Mouse (Mus musculus): ENCODE measurements at regions not wholly inside any gene's neighbourhood (a gene's known extent, or its start where the extent isn't known, plus 50 kb on each side); places are given as distances from the start of the nearest gene placed in this dataset.

DNA sequence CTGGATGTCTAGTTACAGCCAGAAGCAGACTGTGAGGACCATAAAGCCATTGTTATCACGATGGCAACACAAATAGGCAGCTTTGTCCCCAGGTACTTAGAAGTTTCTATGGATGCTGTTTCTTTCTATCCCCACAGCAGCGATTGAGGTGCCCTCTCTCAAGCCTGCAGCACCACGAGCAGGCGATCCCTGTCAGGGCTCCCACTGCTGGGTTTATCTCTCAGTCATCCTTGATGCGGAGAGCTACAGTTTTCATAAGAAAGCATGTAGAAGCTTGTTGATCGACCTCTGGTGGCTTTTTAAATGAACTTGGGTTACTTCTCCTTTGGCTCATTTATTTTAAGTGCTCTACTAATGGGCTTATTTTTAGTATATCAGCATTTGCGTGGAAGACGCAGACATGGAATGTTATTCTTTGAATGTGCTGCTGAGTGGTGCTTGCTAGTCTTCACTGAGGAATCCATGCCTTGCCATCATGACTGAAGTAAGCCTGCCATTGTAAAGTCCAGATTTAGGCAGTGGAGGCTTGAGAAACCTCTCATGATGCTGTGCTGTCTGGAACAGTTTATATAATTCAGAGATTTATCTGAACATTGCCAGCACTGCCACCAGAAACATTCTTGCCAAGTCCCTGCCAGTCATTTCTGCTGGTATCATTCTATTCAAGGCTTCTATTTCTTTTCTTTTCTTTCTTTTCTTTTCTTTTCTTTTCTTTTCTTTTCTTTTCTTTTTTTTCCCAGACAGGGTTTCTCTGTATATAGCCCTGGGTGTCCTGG, 161.0 kb downstream of the Cxcl12 start:
- H3K27ac ChIP-seq (ENCODE audit: low read length) = no peak overlapping the region
- H3K9me3 ChIP-seq (ENCODE audit: low read length) = no peaks in the 10 kb centered on the region
- H3K27me3 ChIP-seq (ENCODE audit: insufficient read depth, low read length) = no peaks in the 10 kb centered on the region
- no peak overlapping the region for H3K4me2 ChIP-seq (replicated peaks; ENCODE audit: low read depth, low read length)
- H3K4me3 ChIP-seq (ENCODE audit: low read length) = no peak overlapping the region
- H3K36me3 ChIP-seq (ENCODE audit: insufficient read depth, low read length) = no peaks in the 10 kb centered on the region
- H3K9ac ChIP-seq (replicated peaks; ENCODE audit: low read length) = no peak overlapping the region
- no peak for ATAC-seq (ENCODE audit: low FRiP score, low TSS enrichment)
- 66% methylated on average over 8 of the region's 8 CpGs for WGBS
- peaks cover 3% of the 10 kb centered on the region; the same call in 1 of the 2 replicates for H3K4me1 ChIP-seq (ENCODE audit: insufficient read depth, low read length)

DNA sequence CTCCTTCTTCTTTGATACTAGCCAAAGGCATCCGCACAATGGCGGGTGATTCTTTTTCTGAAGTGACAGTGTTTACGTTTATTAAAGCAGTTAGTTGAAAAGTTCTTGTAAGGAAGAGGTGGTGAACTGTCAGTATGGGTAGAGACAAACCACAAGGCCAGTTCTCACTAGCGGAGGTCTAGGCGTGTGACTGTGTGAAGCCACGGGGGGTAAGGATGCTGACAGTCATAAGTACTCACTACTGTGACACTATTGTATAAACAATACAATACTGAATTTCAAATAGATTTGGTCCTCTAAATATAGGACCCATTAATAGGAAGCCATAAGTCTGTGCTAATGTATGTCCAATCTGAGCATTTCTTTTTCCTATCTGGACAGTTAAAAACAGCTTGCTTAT, 161.9 kb downstream of the Cxcl12 start:
- no peak overlapping the region for H3K4me3 ChIP-seq (ENCODE audit: low read length)
- WGBS = 85% methylated on average over 6 of the region's 6 CpGs
- H3K4me2 ChIP-seq (replicated peaks; ENCODE audit: low read depth, low read length) = no peak overlapping the region
- no peaks in the 10 kb centered on the region for H3K27me3 ChIP-seq (ENCODE audit: insufficient read depth, low read length)
- H3K4me1 ChIP-seq (ENCODE audit: insufficient read depth, low read length) = peaks cover 3% of the 10 kb centered on the region; the same call in 1 of the 2 replicates
- H3K9me3 ChIP-seq (ENCODE audit: low read length) = no peaks in the 10 kb centered on the region
- H3K27ac ChIP-seq (ENCODE audit: low read length) = no peak overlapping the region
- ATAC-seq (ENCODE audit: low FRiP score, low TSS enrichment) = no peak
- no peak overlapping the region for H3K9ac ChIP-seq (replicated peaks; ENCODE audit: low read length)
- H3K36me3 ChIP-seq (ENCODE audit: insufficient read depth, low read length) = no peaks in the 10 kb centered on the region

DNA sequence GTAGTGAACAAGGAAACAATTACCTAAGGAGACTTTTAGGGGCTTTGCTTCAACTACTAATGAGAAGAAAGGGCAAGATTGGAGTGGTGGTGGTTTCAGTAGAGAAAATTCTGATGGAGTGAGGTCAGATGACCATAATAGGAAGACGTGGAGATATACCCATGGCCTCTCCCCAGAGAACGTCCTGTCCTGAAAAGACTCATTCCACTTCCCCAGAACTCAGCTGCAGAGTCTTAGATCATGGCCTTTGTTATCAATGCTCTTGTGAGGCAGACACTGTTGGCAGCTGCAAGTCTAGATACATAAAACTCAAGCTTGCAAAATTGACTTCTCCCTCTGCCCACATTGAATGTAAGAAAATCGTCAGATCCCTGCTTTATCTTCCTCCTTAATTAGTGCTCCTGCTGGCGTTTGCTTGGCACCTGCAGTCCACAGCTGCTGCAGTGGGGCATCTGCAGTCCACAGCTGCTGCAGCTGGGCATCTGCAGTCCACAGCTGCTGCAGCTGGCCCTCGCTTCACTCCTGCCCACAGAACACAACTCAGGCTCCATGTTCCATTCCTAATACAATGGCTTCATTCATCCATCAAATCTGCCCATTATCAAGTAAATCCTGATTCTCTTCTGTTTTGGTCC, 162.5 kb downstream of the Cxcl12 start:
- Histone ChIP-seq H3K4me3 (ENCODE audit: low read length) (no peak overlapping the region), H3K9ac (replicated peaks; ENCODE audit: low read length) (no peak overlapping the region), H3K27ac (ENCODE audit: low read length) (no peak overlapping the region), H3K36me3 (ENCODE audit: insufficient read depth, low read length) (no peaks in the 10 kb centered on the region), H3K9me3 (ENCODE audit: low read length) (no peaks in the 10 kb centered on the region), H3K4me2 (replicated peaks; ENCODE audit: low read depth, low read length) (no peak overlapping the region), H3K27me3 (ENCODE audit: insufficient read depth, low read length) (no peaks in the 10 kb centered on the region), H3K4me1 (ENCODE audit: insufficient read depth, low read length) (peaks cover 3% of the 10 kb centered on the region; the same call in 1 of the 2 replicates)
- no peak for ATAC-seq (ENCODE audit: low FRiP score, low TSS enrichment)
- WGBS = 60% methylated on average over 5 of the region's 5 CpGs

DNA sequence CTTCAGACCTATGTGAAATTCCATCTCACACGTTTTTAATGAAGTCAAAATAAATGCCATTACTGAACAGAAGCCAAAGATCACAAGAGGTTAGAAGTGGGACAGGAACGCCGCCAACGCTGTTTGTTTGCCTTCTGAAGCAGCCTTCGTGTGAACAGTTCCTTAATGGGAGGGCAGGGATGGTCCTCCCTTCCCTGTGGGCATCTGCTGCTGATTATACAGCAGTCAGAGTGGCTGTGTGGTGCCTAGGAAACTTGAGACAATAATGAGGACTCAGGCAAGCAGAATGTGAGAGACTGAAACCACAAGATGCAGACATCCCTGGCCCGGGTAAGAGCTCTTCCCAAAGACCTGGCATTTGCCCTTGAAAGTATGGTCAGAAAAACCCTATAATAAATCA, 164.3 kb downstream of the Cxcl12 start:
- H3K9me3 ChIP-seq (ENCODE audit: low read length) = no peaks in the 10 kb centered on the region
- no peak for ATAC-seq (ENCODE audit: low FRiP score, low TSS enrichment)
- peaks cover 3% of the 10 kb centered on the region; the same call in 1 of the 2 replicates for H3K4me1 ChIP-seq (ENCODE audit: insufficient read depth, low read length)
- H3K27ac ChIP-seq (ENCODE audit: low read length) = no peak overlapping the region
- H3K9ac ChIP-seq (replicated peaks; ENCODE audit: low read length) = no peak overlapping the region
- no peaks in the 10 kb centered on the region for H3K36me3 ChIP-seq (ENCODE audit: insufficient read depth, low read length)
- no peak overlapping the region for H3K4me2 ChIP-seq (replicated peaks; ENCODE audit: low read depth, low read length)
- no peak overlapping the region for H3K4me3 ChIP-seq (ENCODE audit: low read length)
- H3K27me3 ChIP-seq (ENCODE audit: insufficient read depth, low read length) = no peaks in the 10 kb centered on the region
- WGBS = 13% methylated on average over 6 of the region's 6 CpGs

DNA sequence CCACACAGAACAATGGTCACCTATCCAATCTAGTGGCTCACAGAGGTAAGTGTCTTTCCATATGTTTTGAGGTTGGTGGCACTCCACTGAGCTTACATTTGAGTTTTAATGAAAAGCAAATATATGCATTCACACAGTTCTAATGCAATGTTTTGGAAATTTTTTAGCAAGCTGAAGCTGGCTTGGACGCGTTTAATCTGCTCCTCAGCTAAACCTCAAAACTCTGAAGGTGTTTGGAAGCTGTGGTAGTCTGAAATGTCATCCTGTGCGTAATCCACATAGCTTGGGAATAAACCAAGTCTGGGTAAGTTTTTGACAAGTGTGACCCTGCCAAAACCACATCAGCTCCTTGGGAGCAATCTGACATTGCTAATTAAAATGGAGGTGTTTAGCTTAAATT, 173.8 kb downstream of the Cxcl12 start:
- Histone ChIP-seq H3K27me3 (ENCODE audit: insufficient read depth, low read length) (no peaks in the 10 kb centered on the region), H3K27ac (ENCODE audit: low read length) (no peak overlapping the region), H3K4me1 (ENCODE audit: insufficient read depth, low read length) (no peaks in the 10 kb centered on the region), H3K9ac (replicated peaks; ENCODE audit: low read length) (no peak overlapping the region), H3K36me3 (ENCODE audit: insufficient read depth, low read length) (no peaks in the 10 kb centered on the region), H3K4me3 (ENCODE audit: low read length) (no peak overlapping the region), H3K4me2 (replicated peaks; ENCODE audit: low read depth, low read length) (no peak overlapping the region), H3K9me3 (ENCODE audit: low read length) (no peaks in the 10 kb centered on the region)
- 92% methylated on average over 3 of the region's 3 CpGs for WGBS
- no peak for ATAC-seq (ENCODE audit: low FRiP score, low TSS enrichment)

DNA sequence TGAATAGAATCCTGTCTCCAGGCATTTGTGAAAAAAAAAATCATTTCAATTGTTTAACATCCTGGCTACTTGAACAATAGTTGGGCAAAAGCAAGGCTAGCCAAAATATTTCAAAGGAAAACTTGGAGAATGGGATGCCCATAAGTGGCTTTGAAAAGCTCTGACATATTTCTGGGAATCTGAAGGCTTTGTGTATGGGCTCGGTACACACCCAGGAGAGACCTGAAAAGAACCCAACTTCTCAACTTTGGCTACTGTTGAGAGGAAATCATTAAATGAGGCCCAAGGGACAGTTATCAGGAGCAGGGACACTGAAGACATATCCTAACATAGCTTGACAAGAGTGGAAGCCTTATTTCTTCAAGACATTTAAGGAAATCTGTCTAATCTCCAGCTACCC, 179.0 kb downstream of the Cxcl12 start:
- 89% methylated on average over 1 of the region's 1 CpGs for WGBS
- Histone ChIP-seq H3K9ac (replicated peaks; ENCODE audit: low read length) (no peak overlapping the region), H3K27ac (ENCODE audit: low read length) (no peak overlapping the region), H3K9me3 (ENCODE audit: low read length) (no peaks in the 10 kb centered on the region), H3K36me3 (ENCODE audit: insufficient read depth, low read length) (no peaks in the 10 kb centered on the region), H3K4me3 (ENCODE audit: low read length) (no peak overlapping the region), H3K4me1 (ENCODE audit: insufficient read depth, low read length) (no peaks in the 10 kb centered on the region), H3K4me2 (replicated peaks; ENCODE audit: low read depth, low read length) (no peak overlapping the region), H3K27me3 (ENCODE audit: insufficient read depth, low read length) (no peaks in the 10 kb centered on the region)
- no peak for ATAC-seq (ENCODE audit: low FRiP score, low TSS enrichment)

DNA sequence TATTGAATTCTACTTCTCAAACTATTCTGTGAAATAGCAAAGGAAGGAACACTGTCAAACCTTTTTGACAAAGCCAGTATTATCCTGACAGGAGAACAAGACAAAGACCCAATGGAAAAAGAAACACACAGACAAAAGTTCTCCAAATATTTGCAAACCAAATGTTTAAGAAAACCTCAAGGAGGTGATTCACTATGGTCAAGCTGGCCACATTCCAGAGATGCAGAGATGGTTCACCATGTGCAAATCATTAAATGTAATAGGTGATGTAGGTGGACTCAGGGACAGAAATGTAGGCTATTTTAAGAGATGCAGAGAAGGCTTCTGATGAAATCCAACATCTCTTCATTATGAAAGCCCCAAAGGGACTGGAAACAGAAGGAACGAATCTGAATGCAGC, 183.5 kb downstream of the Cxcl12 start:
- Histone ChIP-seq H3K4me2 (replicated peaks; ENCODE audit: low read depth, low read length) (no peak overlapping the region), H3K4me3 (ENCODE audit: low read length) (no peak overlapping the region), H3K9ac (replicated peaks; ENCODE audit: low read length) (no peak overlapping the region), H3K27me3 (ENCODE audit: insufficient read depth, low read length) (no peaks in the 10 kb centered on the region), H3K4me1 (ENCODE audit: insufficient read depth, low read length) (no peaks in the 10 kb centered on the region), H3K9me3 (ENCODE audit: low read length) (no peaks in the 10 kb centered on the region), H3K27ac (ENCODE audit: low read length) (no peak overlapping the region), H3K36me3 (ENCODE audit: insufficient read depth, low read length) (no peaks in the 10 kb centered on the region)
- 78% methylated on average over 1 of the region's 1 CpGs for WGBS
- ATAC-seq (ENCODE audit: low FRiP score, low TSS enrichment) = no peak

DNA sequence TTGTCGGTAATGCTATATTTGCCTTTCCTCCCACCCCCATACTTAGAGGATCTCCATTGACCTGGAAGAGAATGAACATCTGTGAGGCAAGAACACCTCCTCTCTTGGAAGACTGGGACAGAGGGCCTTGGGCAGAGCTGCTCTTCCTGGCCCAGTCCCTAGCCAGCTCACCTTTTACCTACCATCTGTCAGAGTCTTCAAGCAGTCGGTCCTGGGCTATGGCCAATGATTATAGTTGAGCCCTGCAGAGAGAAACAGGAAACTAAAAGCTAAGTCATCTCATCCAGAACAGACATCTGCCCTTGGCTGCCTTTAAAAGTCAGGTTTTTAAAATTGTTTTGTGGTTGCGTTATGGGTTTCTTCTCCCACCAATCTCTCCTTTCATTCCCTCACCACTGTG, 184.8 kb downstream of the Cxcl12 start:
- H3K27ac ChIP-seq (ENCODE audit: low read length) = no peak overlapping the region

DNA sequence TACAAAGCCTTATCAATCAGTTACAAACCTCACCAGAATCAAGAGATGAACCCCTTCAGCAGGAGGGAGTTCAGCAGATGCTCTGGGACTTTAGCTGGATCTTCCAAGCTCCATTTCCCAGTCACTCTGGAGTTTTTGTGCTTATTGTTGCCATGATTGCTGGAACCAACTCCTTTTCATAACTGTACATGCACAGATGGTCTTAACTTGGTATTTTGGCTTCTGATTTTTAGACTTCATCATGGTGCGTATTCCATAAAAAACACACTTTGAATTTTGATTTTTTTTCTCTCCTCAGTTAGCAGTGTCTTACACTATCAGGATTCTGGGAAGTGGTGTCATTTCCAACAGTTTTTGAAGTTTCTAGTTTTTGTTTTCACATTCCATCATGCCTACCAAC, 187.8 kb downstream of the Cxcl12 start:
- Histone ChIP-seq H3K4me3 (ENCODE audit: low read length) (no peak overlapping the region), H3K4me2 (replicated peaks; ENCODE audit: low read depth, low read length) (no peak overlapping the region), H3K9me3 (ENCODE audit: low read length) (no peaks in the 10 kb centered on the region), H3K4me1 (ENCODE audit: insufficient read depth, low read length) (no peaks in the 10 kb centered on the region), H3K36me3 (ENCODE audit: insufficient read depth, low read length) (no peaks in the 10 kb centered on the region), H3K9ac (replicated peaks; ENCODE audit: low read length) (no peak overlapping the region), H3K27me3 (ENCODE audit: insufficient read depth, low read length) (no peaks in the 10 kb centered on the region), H3K27ac (ENCODE audit: low read length) (no peak overlapping the region)
- no peak for ATAC-seq (ENCODE audit: low FRiP score, low TSS enrichment)
- 90% methylated on average over 1 of the region's 1 CpGs for WGBS

More for the DNA sequence above, 184.8 kb downstream of the Cxcl12 start:
- no peak for ATAC-seq (ENCODE audit: low FRiP score, low TSS enrichment)
- Histone ChIP-seq H3K9ac (replicated peaks; ENCODE audit: low read length) (no peak overlapping the region), H3K4me2 (replicated peaks; ENCODE audit: low read depth, low read length) (no peak overlapping the region), H3K27me3 (ENCODE audit: insufficient read depth, low read length) (no peaks in the 10 kb centered on the region), H3K9me3 (ENCODE audit: low read length) (no peaks in the 10 kb centered on the region), H3K36me3 (ENCODE audit: insufficient read depth, low read length) (no peaks in the 10 kb centered on the region), H3K4me1 (ENCODE audit: insufficient read depth, low read length) (no peaks in the 10 kb centered on the region), H3K4me3 (ENCODE audit: low read length) (no peak overlapping the region)
- WGBS = 89% methylated on average over 3 of the region's 3 CpGs

DNA sequence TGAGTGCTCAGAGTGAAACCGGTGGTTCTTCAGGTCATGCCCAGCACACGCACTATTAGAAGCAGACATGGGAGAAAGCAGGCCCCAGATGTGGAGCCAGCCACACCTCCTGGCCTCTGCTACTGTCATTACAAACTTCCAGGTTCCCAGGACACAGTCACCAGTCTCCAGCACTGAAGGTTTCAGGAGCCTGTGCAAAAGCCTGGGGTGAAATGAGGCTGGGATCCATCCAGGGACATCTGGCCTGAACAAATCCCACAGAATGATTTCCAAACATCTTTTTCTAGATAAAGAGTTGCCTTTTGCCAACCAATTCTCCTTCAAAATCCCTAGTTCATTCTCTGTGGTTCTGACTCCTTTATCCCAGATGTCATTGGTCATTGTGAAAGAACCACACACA, 191.1 kb downstream of the Cxcl12 start:
- Histone ChIP-seq H3K27ac (ENCODE audit: low read length) (no peak overlapping the region), H3K36me3 (ENCODE audit: insufficient read depth, low read length) (no peaks in the 10 kb centered on the region), H3K4me1 (ENCODE audit: insufficient read depth, low read length) (no peaks in the 10 kb centered on the region), H3K4me3 (ENCODE audit: low read length) (no peak overlapping the region), H3K27me3 (ENCODE audit: insufficient read depth, low read length) (no peaks in the 10 kb centered on the region), H3K9ac (replicated peaks; ENCODE audit: low read length) (no peak overlapping the region), H3K4me2 (replicated peaks; ENCODE audit: low read depth, low read length) (no peak overlapping the region), H3K9me3 (ENCODE audit: low read length) (no peaks in the 10 kb centered on the region)
- 91% methylated on average over 2 of the region's 2 CpGs for WGBS
- no peak for ATAC-seq (ENCODE audit: low FRiP score, low TSS enrichment)
